Mouse (Mus musculus) midbrain, embryonic 15.5 days (tissue): Measurements from ENCODE around the gene A630089N07Rik. TPM values are rescaled to one million over a fixed set of nuclear protein-coding genes. Genes with fewer than 3 reads are reported as not detected.

Source experiments
- ATAC-seq: fragments of 200-750 bp; cut with Nextera tagmentation; replicated peaks from 2 replicates; pipeline ENCODE4 v1.8.0; 2017; ENCODE audit warnings: moderate TSS enrichment
- H3K27ac ChIP-seq: fragments of 300-500 bp; sonication (generic); 2 replicates; pipeline ENCODE4 v1.5.1; 2015; ENCODE audit warnings: mild to moderate bottlenecking, inconsistent platforms
- H3K27me3 ChIP-seq: fragments of 300-500 bp; sonication (generic); replicated peaks from 2 replicates; pipeline ENCODE4 v1.6.1; 2015; ENCODE audit warnings: inconsistent platforms
- H3K36me3 ChIP-seq: fragments of 300-500 bp; sonication (generic); replicated peaks from 2 replicates; pipeline ENCODE4 v1.6.1; 2015; ENCODE audit warnings: inconsistent platforms
- H3K4me1 ChIP-seq: fragments of 300-500 bp; sonication (generic); 2 replicates; pipeline ENCODE4 v1.6.1; 2015; ENCODE audit warnings: inconsistent platforms
- H3K4me2 ChIP-seq: fragments of 300-500 bp; sonication (generic); 2 replicates; pipeline ENCODE4 v1.6.1; 2015; ENCODE audit warnings: inconsistent platforms, mild to moderate bottlenecking, moderate library complexity
- H3K4me3 ChIP-seq: fragments of 300-500 bp; sonication (generic); 2 replicates; pipeline ENCODE4 v1.5.1; 2015; ENCODE audit warnings: mild to moderate bottlenecking, inconsistent platforms
- H3K9ac ChIP-seq: fragments of 300-500 bp; sonication (generic); 2 replicates; pipeline ENCODE4 v1.6.1; 2015; ENCODE audit warnings: mild to moderate bottlenecking, inconsistent platforms
- H3K9me3 ChIP-seq: fragments of 300-500 bp; sonication (generic); 2 replicates; pipeline ENCODE4 v1.6.1; 2016; ENCODE audit warnings: inconsistent platforms
- WGBS: fragments of 180-500 bp; shearing (Covaris S2); methylation state at CpG from one replicate; pipeline ENCODE4 v1.1.7; 2015; ENCODE audit warnings: mixed read lengths; 5-methylcytosine and 5-hydroxymethylcytosine counted together
- polyA plus RNA-seq: library from polyadenylated mRNA; unstranded; fragments of >200 nt; fragmentation: Nextera tagmentation; extraction: Ambion mirVana; gene quantifications from 2 replicates; pipeline ENCODE4 v1.2.1, GENCODE M21; 2015

Gene A630089N07Rik
- polyA plus RNA-seq, 1 experiment from 2014 or later, result 13.9 TPM

- Histone ChIP-seq H3K36me3 (peaks cover 14% of the 10 kb centered on the region; the same call in 1 of the 2 replicates), H3K9ac (no peak overlapping the region), H3K9me3 (no peaks in the 10 kb centered on the region), H3K4me2 (no peak overlapping the region), H3K4me1 (peaks cover 18% of the 10 kb centered on the region), H3K27me3 (no peaks in the 10 kb centered on the region), H3K27ac (no peak overlapping the region), H3K4me3 (no peak overlapping the region)
- ATAC-seq, result no peak
Measured at GRCm38 (mm10) chr16:97958401-97958973, 123.8 kb downstream of the A630089N07Rik start.

GRCm38 (mm10) chr16:97957626-97958025 is 124.6 kb downstream of the A630089N07Rik start:
- peaks cover 17% of the 10 kb centered on the region; the same call in 1 of the 2 replicates for H3K36me3 ChIP-seq
- no peak overlapping the region for H3K4me2 ChIP-seq
- no peak overlapping the region for H3K9ac ChIP-seq
- H3K27me3 ChIP-seq, result no peaks in the 10 kb centered on the region
- no peaks in the 10 kb centered on the region for H3K9me3 ChIP-seq
- no peak overlapping the region for H3K27ac ChIP-seq
- peaks cover 12% of the 10 kb centered on the region for H3K4me1 ChIP-seq
- no peak for ATAC-seq
- no peak overlapping the region for H3K4me3 ChIP-seq

- no peak overlapping the region for H3K4me2 ChIP-seq
- no peaks in the 10 kb centered on the region for H3K9me3 ChIP-seq
- WGBS, result 95% methylated on average over 2 of the region's 2 CpGs
- H3K9ac ChIP-seq, result no peak overlapping the region
- no peaks in the 10 kb centered on the region for H3K27me3 ChIP-seq
- no peak overlapping the region for H3K4me3 ChIP-seq
- H3K36me3 ChIP-seq, result peaks cover 21% of the 10 kb centered on the region
- no peak overlapping the region for H3K27ac ChIP-seq
- ATAC-seq, result no peak
- peaks cover 6% of the 10 kb centered on the region for H3K4me1 ChIP-seq
Measured at GRCm38 (mm10) chr16:97956011-97956410, 126.2 kb downstream of the A630089N07Rik start.

- 91% methylated on average over 2 of the region's 2 CpGs for WGBS
- H3K4me3 ChIP-seq, result no peak overlapping the region
- ATAC-seq, result no peak
- H3K9ac ChIP-seq, result no peak overlapping the region
- H3K9me3 ChIP-seq, result no peaks in the 10 kb centered on the region
- no peak overlapping the region for H3K4me2 ChIP-seq
- no peak overlapping the region for H3K27ac ChIP-seq
- no peaks in the 10 kb centered on the region for H3K4me1 ChIP-seq
- H3K27me3 ChIP-seq, result no peaks in the 10 kb centered on the region
- H3K36me3 ChIP-seq, result peaks cover 41% of the 10 kb centered on the region
Measured at GRCm38 (mm10) chr16:97953300-97953699, 128.9 kb downstream of the A630089N07Rik start.

GRCm38 (mm10) chr16:97952801-97953200 is 129.4 kb downstream of the A630089N07Rik start:
- H3K4me1 ChIP-seq, result no peaks in the 10 kb centered on the region
- 92% methylated on average over 9 of the region's 9 CpGs for WGBS
- no peak for ATAC-seq
- H3K9ac ChIP-seq, result no peak overlapping the region
- peaks cover 41% of the 10 kb centered on the region for H3K36me3 ChIP-seq
- H3K4me2 ChIP-seq, result no peak overlapping the region
- no peak overlapping the region for H3K4me3 ChIP-seq
- no peaks in the 10 kb centered on the region for H3K27me3 ChIP-seq
- no peaks in the 10 kb centered on the region for H3K9me3 ChIP-seq
- H3K27ac ChIP-seq, result no peak overlapping the region

GRCm38 (mm10) chr16:97952371-97952770 is 129.9 kb downstream of the A630089N07Rik start:
- Histone ChIP-seq H3K4me2 (no peak overlapping the region), H3K9me3 (no peaks in the 10 kb centered on the region), H3K36me3 (peaks cover 41% of the 10 kb centered on the region), H3K4me1 (no peaks in the 10 kb centered on the region), H3K4me3 (no peak overlapping the region), H3K9ac (no peak overlapping the region), H3K27ac (no peak overlapping the region), H3K27me3 (no peaks in the 10 kb centered on the region)
- 91% methylated on average over 4 of the region's 4 CpGs for WGBS
- ATAC-seq, result no peak

Other genes starting within 250 kb of the A630089N07Rik start
- gene Prdm15, start 230.6 kb downstream of the A630089N07Rik start, polyA plus RNA-seq, result 12.9 and 15.6 TPM in 2 replicates
- gene C2cd2, start 119.9 kb downstream of the A630089N07Rik start, polyA plus RNA-seq, result 16.1 and 17.8 TPM in 2 replicates
- 12.7 and 14.9 TPM in 2 replicates for gene Zbtb21, start 119.8 kb downstream of the A630089N07Rik start, polyA plus RNA-seq
- 16.9 and 20.9 TPM in 2 replicates for gene B230307C23Rik, start 85.1 kb downstream of the A630089N07Rik start, polyA plus RNA-seq